Comparison of ENCODE assay signal across 8 mouse cellular contexts in genomic region chr12:117447223-117447622, GRCm38 (mm10).
A peak's percentile ranks its signal among the peaks of the same experiment; 100 is the strongest.
DNase-seq lines count a peak whose midpoint lies in the region; ATAC-seq lines count a peak whose summit lies in the region.

No protein-coding gene starts in this region.

- no peaks in the 10 kb centered on the region for H3K27me3 ChIP-seq in embryonic facial prominence, embryonic 15.5 days
- H3K27me3 ChIP-seq in hindbrain, embryonic 15.5 days = no peaks in the 10 kb centered on the region

- DNase-seq in T-cell, adult 2 months (ENCODE audit: low spot score) = peak; percentile 42
- DNase-seq in liver = peak; percentile 10
- DNase-seq in neural tube, embryonic 10.5 days (ENCODE audit: extremely low spot score, low spot score) = peak; percentile 47
- DNase-seq in frontal cortex, postnatal 10 days (ENCODE audit: low spot score in 2 of 2) = no peak
- no peak for DNase-seq in ovary, adult 18-20 months (ENCODE audit: low spot score)
- no peak for DNase-seq in urinary bladder, postnatal 14 days (ENCODE audit: low spot score)

- 21% methylated on average over 10 of the region's 10 CpGs for WGBS in embryonic facial prominence, embryonic 15.5 days
- 17% methylated on average over 10 of the region's 10 CpGs for WGBS in hindbrain, embryonic 15.5 days

- H3K27ac ChIP-seq in embryonic facial prominence, embryonic 15.5 days (replicated peaks) = no peak overlapping the region
- no peak overlapping the region for H3K27ac ChIP-seq in hindbrain, embryonic 15.5 days (replicated peaks)

- H3K9ac ChIP-seq in embryonic facial prominence, embryonic 15.5 days = no peak overlapping the region
- H3K9ac ChIP-seq in hindbrain, embryonic 15.5 days = no peak overlapping the region

- no peaks in the 10 kb centered on the region for H3K9me3 ChIP-seq in embryonic facial prominence, embryonic 15.5 days (replicated peaks)
- H3K9me3 ChIP-seq in hindbrain, embryonic 15.5 days = no peaks in the 10 kb centered on the region

- ATAC-seq in embryonic facial prominence, embryonic 15.5 days (ENCODE audit: insufficient number of reproducible peaks, low FRiP score, low TSS enrichment, low read depth) = no peak
- 0 out of 2 replicates have a peak, but pooled peaks have one; percentile 34 for ATAC-seq in hindbrain, embryonic 15.5 days (ENCODE audit: low FRiP score, low read depth)

- peaks cover 8% of the 10 kb centered on the region; the same call in 1 of the 2 replicates for H3K4me1 ChIP-seq in embryonic facial prominence, embryonic 15.5 days
- H3K4me1 ChIP-seq in hindbrain, embryonic 15.5 days (replicated peaks) = peaks cover 3% of the 10 kb centered on the region; the same call in 1 of the 2 replicates

- H3K36me3 ChIP-seq in embryonic facial prominence, embryonic 15.5 days = no peaks in the 10 kb centered on the region
- H3K36me3 ChIP-seq in hindbrain, embryonic 15.5 days = no peaks in the 10 kb centered on the region

- H3K4me2 ChIP-seq in embryonic facial prominence, embryonic 15.5 days (replicated peaks) = peak overlapping the region; percentile 25
- peak overlapping the region; percentile 25 for H3K4me2 ChIP-seq in hindbrain, embryonic 15.5 days

- H3K4me3 ChIP-seq in embryonic facial prominence, embryonic 15.5 days (replicated peaks) = no peak overlapping the region
- no peak overlapping the region for H3K4me3 ChIP-seq in hindbrain, embryonic 15.5 days

Comparison
In these comparisons a context has a peak if more than half of its experiments do, and no peak if none do; other contexts are left out.
1. DNase-seq: peak in T-cell, adult 2 months (single experiment), liver (single experiment) and neural tube, embryonic 10.5 days (single experiment); none in frontal cortex, postnatal 10 days (0 of 2), ovary, adult 18-20 months (single experiment) and urinary bladder, postnatal 14 days (single experiment).